Mouse (Mus musculus): ENCODE measurements at regions not wholly inside any gene's neighbourhood (a gene's known extent, or its start where the extent isn't known, plus 50 kb on each side); places are given as distances from the start of the nearest gene placed in this dataset.

DNA sequence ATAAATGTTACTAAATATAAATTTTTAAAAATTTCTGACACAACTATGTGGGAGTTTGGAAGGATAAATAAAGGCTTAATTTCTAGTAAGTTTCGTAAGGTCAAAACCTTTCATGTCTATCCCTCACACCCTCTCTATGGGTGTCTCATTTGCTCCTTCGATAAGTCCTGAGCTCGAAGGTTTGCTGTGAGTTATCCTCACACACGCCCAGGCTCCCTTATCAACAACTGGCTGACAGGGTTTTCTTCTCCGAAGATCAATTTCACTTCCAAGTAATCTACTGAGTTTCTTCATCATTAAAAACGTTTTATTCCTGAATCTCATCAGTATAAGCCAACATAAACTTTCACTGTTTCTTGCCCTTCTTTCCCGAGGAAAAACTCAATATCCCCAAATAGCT is 416.0 kb upstream of the Nudt12 start:
- Histone ChIP-seq H3K4me2 (ENCODE audit: low read length) (no peak overlapping the region), H3K4me3 (ENCODE audit: low read depth, low read length) (no peak overlapping the region), H3K27ac (ENCODE audit: low read depth) (no peak overlapping the region), H3K36me3 (ENCODE audit: control insufficient read depth, insufficient read depth, low read length) (no peaks in the 10 kb centered on the region), H3K9me3 (ENCODE audit: control insufficient read depth, low read length) (no peaks in the 10 kb centered on the region), H3K4me1 (replicated peaks; ENCODE audit: control insufficient read depth, insufficient read depth, low read length) (no peaks in the 10 kb centered on the region), H3K9ac (ENCODE audit: low read length) (no peak overlapping the region), H3K27me3 (replicated peaks; ENCODE audit: control insufficient read depth, insufficient read depth, low read length) (no peaks in the 10 kb centered on the region)
- ATAC-seq (replicated peaks; ENCODE audit: low FRiP score, low TSS enrichment, low read depth) (no peak), DNase-seq (ENCODE audit: low spot score) (no peak)
- 59% methylated on average over 7 of the region's 7 CpGs for WGBS

DNA sequence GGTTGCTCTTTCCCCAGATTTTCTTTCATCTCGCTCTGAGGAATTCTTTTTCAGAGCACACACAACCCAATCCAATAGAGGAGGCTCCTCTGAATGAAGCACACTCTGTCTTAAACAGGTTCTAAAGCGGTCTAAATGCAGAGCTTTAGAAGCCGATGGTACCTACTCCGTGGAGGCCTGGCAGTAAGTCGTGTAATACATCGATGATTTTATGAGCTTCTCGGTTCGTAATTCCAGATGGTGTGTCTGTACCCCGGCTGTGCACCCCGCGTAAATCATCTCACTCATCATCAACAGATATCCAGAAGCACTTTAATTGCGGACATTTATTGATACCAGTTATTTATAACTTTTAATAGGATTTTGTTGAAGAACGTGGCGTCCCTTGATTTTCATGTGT is 408.3 kb upstream of the Nudt12 start:
- H3K4me1 ChIP-seq (replicated peaks; ENCODE audit: control insufficient read depth, insufficient read depth, low read length) = no peaks in the 10 kb centered on the region
- H3K36me3 ChIP-seq (ENCODE audit: control insufficient read depth, insufficient read depth, low read length) = no peaks in the 10 kb centered on the region
- DNase-seq (ENCODE audit: low spot score) = no peak
- H3K4me2 ChIP-seq (ENCODE audit: low read length) = peak overlapping the region; percentile 18
- no peak for ATAC-seq (replicated peaks; ENCODE audit: low FRiP score, low TSS enrichment, low read depth)
- no peaks in the 10 kb centered on the region for H3K27me3 ChIP-seq (replicated peaks; ENCODE audit: control insufficient read depth, insufficient read depth, low read length)
- WGBS = 53% methylated on average over 14 of the region's 14 CpGs
- no peak overlapping the region for H3K27ac ChIP-seq (ENCODE audit: low read depth)
- H3K9me3 ChIP-seq (ENCODE audit: control insufficient read depth, low read length) = no peaks in the 10 kb centered on the region
- H3K9ac ChIP-seq (ENCODE audit: low read length) = no peak overlapping the region
- no peak overlapping the region for H3K4me3 ChIP-seq (ENCODE audit: low read depth, low read length)

DNA sequence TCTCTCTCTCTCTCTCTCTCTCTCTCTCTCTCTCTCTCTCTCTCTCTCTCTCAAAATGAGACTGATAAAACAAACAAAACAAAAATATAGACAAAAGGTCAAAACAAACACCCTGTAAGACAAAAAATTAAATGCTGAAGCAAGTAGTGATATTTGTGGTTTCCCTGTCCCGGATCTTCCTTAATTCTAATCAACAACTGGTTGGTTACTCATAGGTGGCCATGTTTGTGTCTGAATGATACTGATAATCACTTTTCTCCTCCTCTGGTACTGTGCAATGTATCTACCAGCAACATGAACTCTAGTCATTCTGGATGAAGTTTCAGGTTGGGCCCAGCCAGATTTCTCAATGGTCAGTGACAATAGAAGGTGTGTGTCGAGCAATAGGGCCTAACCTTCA is 396.1 kb upstream of the Nudt12 start:
- no peak for DNase-seq (ENCODE audit: low spot score)
- WGBS = 81% methylated on average over 2 of the region's 2 CpGs

GRCm38 (mm10) chr17:59404525-59404924 is 391.4 kb upstream of the Nudt12 start:
- DNase-seq (ENCODE audit: low spot score) (no peak), ATAC-seq (replicated peaks; ENCODE audit: low FRiP score, low TSS enrichment, low read depth) (no peak)
- H3K36me3 ChIP-seq (ENCODE audit: control insufficient read depth, insufficient read depth, low read length) = no peaks in the 10 kb centered on the region
- no peak overlapping the region for H3K4me2 ChIP-seq (ENCODE audit: low read length)
- 59% methylated on average over 1 of the region's 1 CpGs for WGBS
- H3K4me1 ChIP-seq (replicated peaks; ENCODE audit: control insufficient read depth, insufficient read depth, low read length) = no peaks in the 10 kb centered on the region
- no peak overlapping the region for H3K4me3 ChIP-seq (ENCODE audit: low read depth, low read length)
- H3K27ac ChIP-seq (ENCODE audit: low read depth) = no peak overlapping the region
- no peaks in the 10 kb centered on the region for H3K27me3 ChIP-seq (replicated peaks; ENCODE audit: control insufficient read depth, insufficient read depth, low read length)
- H3K9me3 ChIP-seq (ENCODE audit: control insufficient read depth, low read length) = no peaks in the 10 kb centered on the region
- H3K9ac ChIP-seq (ENCODE audit: low read length) = no peak overlapping the region

More for the DNA sequence above, 396.1 kb upstream of the Nudt12 start:
- no peaks in the 10 kb centered on the region for H3K36me3 ChIP-seq (ENCODE audit: control insufficient read depth, insufficient read depth, low read length)
- no peak overlapping the region for H3K9ac ChIP-seq (ENCODE audit: low read length)
- H3K4me2 ChIP-seq (ENCODE audit: low read length) = no peak overlapping the region
- no peak overlapping the region for H3K27ac ChIP-seq (ENCODE audit: low read depth)
- no peaks in the 10 kb centered on the region for H3K9me3 ChIP-seq (ENCODE audit: control insufficient read depth, low read length)
- no peaks in the 10 kb centered on the region for H3K27me3 ChIP-seq (replicated peaks; ENCODE audit: control insufficient read depth, insufficient read depth, low read length)
- no peaks in the 10 kb centered on the region for H3K4me1 ChIP-seq (replicated peaks; ENCODE audit: control insufficient read depth, insufficient read depth, low read length)
- H3K4me3 ChIP-seq (ENCODE audit: low read depth, low read length) = no peak overlapping the region
- ATAC-seq (replicated peaks; ENCODE audit: low FRiP score, low TSS enrichment, low read depth) = no peak

- no peak overlapping the region for H3K27ac ChIP-seq (ENCODE audit: low read depth)
- no peaks in the 10 kb centered on the region for H3K27me3 ChIP-seq (replicated peaks; ENCODE audit: control insufficient read depth, insufficient read depth, low read length)
- no peak overlapping the region for H3K4me2 ChIP-seq (ENCODE audit: low read length)
- no peaks in the 10 kb centered on the region for H3K36me3 ChIP-seq (ENCODE audit: control insufficient read depth, insufficient read depth, low read length)
- 85% methylated on average over 3 of the region's 3 CpGs for WGBS
- no peaks in the 10 kb centered on the region for H3K9me3 ChIP-seq (ENCODE audit: control insufficient read depth, low read length)
- no peak for DNase-seq (ENCODE audit: low spot score)
- H3K9ac ChIP-seq (ENCODE audit: low read length) = no peak overlapping the region
- H3K4me1 ChIP-seq (replicated peaks; ENCODE audit: control insufficient read depth, insufficient read depth, low read length) = no peaks in the 10 kb centered on the region
- ATAC-seq (replicated peaks; ENCODE audit: low FRiP score, low TSS enrichment, low read depth) = no peak
- no peak overlapping the region for H3K4me3 ChIP-seq (ENCODE audit: low read depth, low read length)
Observed at GRCm38 (mm10) chr17:59397404-59397803, 384.2 kb upstream of the Nudt12 start.

GRCm38 (mm10) chr17:59383107-59383438 is 369.9 kb upstream of the Nudt12 start:
- 96% methylated on average over 5 of the region's 5 CpGs for WGBS
- no peak overlapping the region for H3K27ac ChIP-seq (ENCODE audit: low read depth)

DNA sequence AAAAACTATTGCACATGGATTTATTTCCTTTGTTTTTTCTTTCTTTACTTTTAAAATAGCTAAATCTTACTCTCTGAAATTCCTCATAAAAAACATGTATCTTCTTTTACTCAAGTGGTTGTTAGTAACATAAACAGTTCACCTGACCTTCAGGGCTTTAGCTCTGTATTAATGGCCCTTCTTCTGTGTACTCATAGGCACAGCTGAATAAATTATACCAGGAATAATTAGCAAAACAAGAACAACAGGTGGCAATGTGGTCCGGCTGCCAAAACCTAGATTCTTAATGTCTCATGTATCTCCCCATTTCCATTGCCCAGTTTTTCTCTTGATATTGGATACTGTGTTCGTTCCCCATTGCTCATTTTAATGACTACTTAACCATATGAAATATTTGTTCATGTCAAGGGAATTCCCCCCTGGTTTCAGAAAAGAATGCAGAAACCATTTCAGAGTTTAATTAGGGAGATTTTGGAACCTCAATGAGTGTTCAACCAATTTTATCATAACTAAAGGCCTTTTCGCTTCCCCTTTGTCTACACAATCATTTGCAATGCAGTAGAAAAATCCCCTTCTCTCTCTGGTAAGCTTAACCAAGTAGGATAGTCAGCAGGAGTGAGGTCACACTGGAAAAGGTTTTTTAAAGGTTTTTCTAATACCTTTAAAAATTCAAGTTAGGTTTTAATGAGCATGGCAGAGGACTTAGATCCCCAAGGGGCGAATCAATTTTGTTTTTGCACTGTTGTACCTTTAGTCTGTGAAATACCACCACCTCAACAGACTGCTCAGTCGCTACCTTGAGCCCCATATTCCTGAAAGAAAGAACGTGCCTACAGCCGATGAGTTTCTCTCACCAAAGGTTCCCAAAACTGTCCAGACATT is 369.3 kb upstream of the Nudt12 start:
- Histone ChIP-seq H3K27ac (ENCODE audit: low read depth) (no peak overlapping the region), H3K9ac (ENCODE audit: low read length) (no peak overlapping the region), H3K4me2 (ENCODE audit: low read length) (no peak overlapping the region), H3K4me1 (replicated peaks; ENCODE audit: control insufficient read depth, insufficient read depth, low read length) (no peaks in the 10 kb centered on the region), H3K9me3 (ENCODE audit: control insufficient read depth, low read length) (no peaks in the 10 kb centered on the region), H3K4me3 (ENCODE audit: low read depth, low read length) (no peak overlapping the region), H3K27me3 (replicated peaks; ENCODE audit: control insufficient read depth, insufficient read depth, low read length) (no peaks in the 10 kb centered on the region), H3K36me3 (ENCODE audit: control insufficient read depth, insufficient read depth, low read length) (no peaks in the 10 kb centered on the region)
- DNase-seq (ENCODE audit: low spot score) = no peak
- WGBS = 82% methylated on average over 7 of the region's 7 CpGs
- no peak for ATAC-seq (replicated peaks; ENCODE audit: low FRiP score, low TSS enrichment, low read depth)

More at GRCm38 (mm10) chr17:59383107-59383438, 369.9 kb upstream of the Nudt12 start:
- ATAC-seq (replicated peaks; ENCODE audit: low FRiP score, low TSS enrichment, low read depth) (no peak), DNase-seq (ENCODE audit: low spot score) (no peak)
- H3K9me3 ChIP-seq (ENCODE audit: control insufficient read depth, low read length) = no peaks in the 10 kb centered on the region
- H3K36me3 ChIP-seq (ENCODE audit: control insufficient read depth, insufficient read depth, low read length) = no peaks in the 10 kb centered on the region
- H3K4me3 ChIP-seq (ENCODE audit: low read depth, low read length) = no peak overlapping the region
- no peaks in the 10 kb centered on the region for H3K27me3 ChIP-seq (replicated peaks; ENCODE audit: control insufficient read depth, insufficient read depth, low read length)
- H3K9ac ChIP-seq (ENCODE audit: low read length) = no peak overlapping the region
- no peak overlapping the region for H3K4me2 ChIP-seq (ENCODE audit: low read length)
- H3K4me1 ChIP-seq (replicated peaks; ENCODE audit: control insufficient read depth, insufficient read depth, low read length) = no peaks in the 10 kb centered on the region

DNA sequence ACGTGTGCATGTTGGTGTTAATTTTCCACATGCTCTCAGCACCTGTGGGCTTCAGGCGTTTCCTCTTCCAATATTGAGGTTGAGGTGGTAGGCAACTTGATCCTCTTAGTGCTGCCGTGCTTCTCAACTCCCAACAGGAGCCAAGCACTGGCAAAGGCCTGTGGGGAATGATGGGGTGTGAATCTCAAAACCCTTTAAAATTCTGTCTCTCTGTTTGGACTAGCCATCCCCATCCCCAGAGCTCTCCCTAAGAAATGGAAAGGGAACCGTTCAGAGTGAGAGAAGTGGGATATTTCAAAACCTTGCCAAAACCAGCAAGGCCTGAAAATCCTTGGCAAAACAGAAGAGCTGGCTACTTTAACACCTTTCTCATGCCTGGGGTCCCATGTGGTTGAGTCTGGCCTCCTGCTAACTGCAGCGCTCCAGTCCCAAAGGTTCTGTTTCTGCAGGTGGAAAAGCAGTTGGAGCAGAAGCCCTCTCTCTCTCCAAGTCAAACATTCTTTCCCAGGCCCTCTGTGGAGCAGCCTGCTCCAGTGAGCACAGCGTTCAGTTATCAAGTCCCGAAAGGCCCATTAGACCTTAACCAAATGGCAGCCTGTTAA is 360.4 kb upstream of the Nudt12 start:
- Histone ChIP-seq H3K4me3 (ENCODE audit: low read depth, low read length) (no peak overlapping the region), H3K9me3 (ENCODE audit: control insufficient read depth, low read length) (no peaks in the 10 kb centered on the region), H3K9ac (ENCODE audit: low read length) (no peak overlapping the region), H3K27ac (ENCODE audit: low read depth) (no peak overlapping the region), H3K27me3 (replicated peaks; ENCODE audit: control insufficient read depth, insufficient read depth, low read length) (no peaks in the 10 kb centered on the region), H3K4me2 (ENCODE audit: low read length) (no peak overlapping the region), H3K36me3 (ENCODE audit: control insufficient read depth, insufficient read depth, low read length) (no peaks in the 10 kb centered on the region), H3K4me1 (replicated peaks; ENCODE audit: control insufficient read depth, insufficient read depth, low read length) (no peaks in the 10 kb centered on the region)
- DNase-seq (ENCODE audit: low spot score) (no peak), ATAC-seq (replicated peaks; ENCODE audit: low FRiP score, low TSS enrichment, low read depth) (no peak)
- 63% methylated on average over 7 of the region's 7 CpGs for WGBS
